Mouse (Mus musculus) ES-Bruce4 (cell line): ENCODE measurements at regions not wholly inside any gene's neighbourhood (a gene's known extent, or its start where the extent isn't known, plus 50 kb on each side); places are given as distances from the start of the nearest gene placed in this dataset.
"Not testable (repeated sequence)": the region's sequence is repeated elsewhere in the genome, so short reads cannot be mapped to it uniquely, and the experiment has no call there.

Experiments used
- H3K27ac ChIP-seq: 2 replicates; pipeline ENCODE4 v1.5.1; 2012; ENCODE audit warnings: low read length, inconsistent platforms; ENCODE audit not compliant: insufficient read depth
- H3K27me3 ChIP-seq: 2 replicates; pipeline ENCODE4 v1.6.1; 2012; ENCODE audit warnings: mild to moderate bottlenecking, low read length, inconsistent platforms; ENCODE audit not compliant: control insufficient read depth, poor library complexity, insufficient read depth, severe bottlenecking
- H3K36me3 ChIP-seq: 2 replicates; pipeline ENCODE4 v1.6.1; 2012; ENCODE audit warnings: inconsistent platforms, mild to moderate bottlenecking, low read length, moderate library complexity; ENCODE audit not compliant: control insufficient read depth, poor library complexity, insufficient read depth, severe bottlenecking
- H3K4me1 ChIP-seq: one replicate; pipeline ENCODE4 v1.8.1; 2011; ENCODE audit warnings: low read length; ENCODE audit not compliant: control insufficient read depth, insufficient read depth
- H3K4me3 ChIP-seq: 2 replicates; pipeline ENCODE4 v1.5.1; 2011; ENCODE audit warnings: low read depth, mild to moderate bottlenecking, low read length
- H3K9ac ChIP-seq: 2 replicates; pipeline ENCODE4 v1.6.1; 2012; ENCODE audit warnings: low read depth, mild to moderate bottlenecking, inconsistent platforms; ENCODE audit not compliant: poor library complexity, severe bottlenecking
- H3K9me3 ChIP-seq: replicated peaks from 2 replicates; pipeline ENCODE4 v1.6.1; 2012; ENCODE audit warnings: mild to moderate bottlenecking, low read length, inconsistent platforms; ENCODE audit not compliant: control insufficient read depth, poor library complexity, insufficient read depth, severe bottlenecking
- CTCF ChIP-seq: IDR thresholded peaks from one replicate; pipeline ENCODE4 v1.8.1; 2011; ENCODE audit warnings: low read depth, low read length
- EP300 ChIP-seq: IDR thresholded peaks from 2 replicates; pipeline ENCODE4 v1.6.1; 2011; ENCODE audit warnings: low read depth, low read length; ENCODE audit not compliant: insufficient read depth
- POLR2A ChIP-seq: IDR thresholded peaks from one replicate; pipeline ENCODE4 v1.8.1; 2011; ENCODE audit warnings: low read length; ENCODE audit not compliant: insufficient read depth

DNA sequence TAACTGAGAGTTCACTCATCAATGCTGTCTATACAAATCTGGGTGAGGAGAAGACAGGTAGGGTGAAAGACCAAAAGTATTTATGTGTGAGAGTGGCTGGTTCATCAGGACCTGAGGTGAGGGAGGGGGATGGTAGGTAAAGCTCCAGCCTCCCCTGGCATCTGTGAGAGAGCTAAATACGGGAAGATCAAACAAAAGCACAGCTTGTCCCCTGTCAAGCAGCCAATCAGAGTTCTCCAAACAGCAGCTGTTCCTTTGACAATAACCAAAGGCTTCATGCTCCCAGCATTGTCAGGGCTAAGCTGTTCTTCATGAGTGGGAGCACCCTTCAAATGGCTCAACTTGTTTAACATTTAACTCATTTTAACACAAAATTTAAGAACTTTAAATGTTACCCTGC is 160.1 kb upstream of the Map1b start:
- H3K27me3 ChIP-seq, result no peaks in the 10 kb centered on the region
- H3K9ac ChIP-seq, result no peak overlapping the region
- peaks cover 2% of the 10 kb centered on the region for H3K4me1 ChIP-seq
- no peak overlapping the region for H3K27ac ChIP-seq
- TF ChIP-seq EP300 (no peak), CTCF (no peak), POLR2A (no peak)
- no peaks in the 10 kb centered on the region for H3K36me3 ChIP-seq
- no peaks in the 10 kb centered on the region for H3K9me3 ChIP-seq
- H3K4me3 ChIP-seq, result no peak overlapping the region

GRCm38 (mm10) chr13:99675951-99676350 is 159.6 kb upstream of the Map1b start:
- H3K4me1 ChIP-seq, result peaks cover 2% of the 10 kb centered on the region
- H3K9me3 ChIP-seq, result no peaks in the 10 kb centered on the region
- no peak overlapping the region for H3K27ac ChIP-seq
- TF ChIP-seq POLR2A (no peak), CTCF (no peak), EP300 (no peak)
- no peaks in the 10 kb centered on the region for H3K36me3 ChIP-seq
- no peaks in the 10 kb centered on the region for H3K27me3 ChIP-seq
- H3K9ac ChIP-seq, result no peak overlapping the region
- no peak overlapping the region for H3K4me3 ChIP-seq

GRCm38 (mm10) chr13:99672714-99673113 is 156.4 kb upstream of the Map1b start:
- TF ChIP-seq EP300, result no peak
- no peak for TF ChIP-seq CTCF
- no peak for TF ChIP-seq POLR2A
- Histone ChIP-seq H3K4me1 (no peaks in the 10 kb centered on the region), H3K27ac (no peak overlapping the region), H3K9ac (no peak overlapping the region), H3K36me3 (no peaks in the 10 kb centered on the region), H3K9me3 (no peaks in the 10 kb centered on the region), H3K27me3 (no peaks in the 10 kb centered on the region), H3K4me3 (no peak overlapping the region)

DNA sequence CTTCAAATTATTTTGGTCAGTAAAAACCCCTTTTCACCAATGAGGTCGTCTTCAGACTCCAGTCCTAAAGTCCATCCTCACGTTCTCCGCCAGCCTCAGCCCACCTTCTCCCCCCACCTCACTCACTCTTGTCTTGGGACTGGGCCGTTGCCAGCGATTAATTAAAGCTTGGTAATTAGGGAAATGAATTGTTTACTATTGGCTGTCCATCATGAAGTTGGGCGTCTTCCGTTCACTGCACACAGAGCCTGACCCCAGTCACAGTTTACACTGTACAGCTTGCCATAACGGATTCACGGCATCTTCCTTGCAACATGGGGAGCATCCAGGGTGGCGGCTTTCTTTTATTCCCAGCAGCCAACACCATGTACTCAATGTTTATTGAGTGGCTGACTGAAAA is 155.4 kb upstream of the Map1b start:
- Histone ChIP-seq H3K4me3 (no peak overlapping the region), H3K9ac (no peak overlapping the region), H3K27me3 (no peaks in the 10 kb centered on the region), H3K9me3 (no peaks in the 10 kb centered on the region), H3K36me3 (no peaks in the 10 kb centered on the region), H3K4me1 (no peaks in the 10 kb centered on the region), H3K27ac (no peak overlapping the region)
- TF ChIP-seq EP300 (no peak), CTCF (no peak), POLR2A (no peak)

DNA sequence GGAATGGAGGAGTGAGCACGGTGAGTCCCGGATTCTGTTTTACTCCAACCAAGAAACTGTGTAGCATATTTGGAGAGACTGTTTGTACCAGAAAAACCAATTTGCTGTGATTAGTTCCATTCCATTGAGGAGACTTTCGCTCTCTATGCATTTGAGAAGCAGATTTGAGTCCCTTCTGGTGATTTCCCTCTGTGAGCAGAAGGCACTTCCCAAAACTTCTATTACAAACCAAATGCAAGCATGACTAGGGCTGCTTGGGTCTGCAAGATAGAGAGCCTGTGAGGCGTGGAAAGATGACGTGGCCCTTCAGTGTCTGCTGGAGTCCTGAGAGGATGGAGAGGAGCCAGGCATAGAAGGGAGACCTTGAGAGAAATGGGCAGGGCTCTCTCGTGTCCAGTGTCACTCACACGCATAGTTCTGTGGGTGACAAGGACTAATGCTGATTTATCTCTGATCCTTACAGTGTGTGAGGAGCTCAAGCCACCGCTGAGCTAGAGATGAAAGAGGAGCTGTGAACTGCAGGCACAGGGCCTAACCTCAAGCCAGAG is 153.7 kb upstream of the Map1b start:
- Histone ChIP-seq H3K27me3 (no peaks in the 10 kb centered on the region), H3K4me3 (no peak overlapping the region), H3K9ac (no peak overlapping the region), H3K27ac (no peak overlapping the region), H3K4me1 (no peaks in the 10 kb centered on the region), H3K9me3 (no peaks in the 10 kb centered on the region), H3K36me3 (no peaks in the 10 kb centered on the region)
- TF ChIP-seq CTCF (no peak), EP300 (no peak), POLR2A (no peak)

DNA sequence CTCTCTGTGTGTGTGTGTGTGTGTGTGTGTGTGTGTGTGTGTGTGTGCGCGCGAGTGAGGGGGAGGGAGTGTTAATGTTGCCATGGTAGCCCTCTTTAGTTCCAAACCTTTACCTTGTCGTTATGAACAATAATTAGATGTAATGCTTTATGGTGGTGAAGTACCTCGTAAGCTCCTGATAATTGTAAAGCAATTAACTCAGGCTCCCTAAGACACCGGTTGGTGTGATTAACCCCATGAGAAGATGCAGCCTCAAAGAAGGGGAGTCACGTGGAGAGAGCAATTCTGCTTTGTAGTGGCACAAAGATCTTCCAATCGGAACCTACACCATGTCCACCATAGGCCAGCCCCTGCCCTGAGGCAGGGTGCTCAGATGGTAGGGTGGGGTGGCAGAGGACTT is 152.3 kb upstream of the Map1b start:
- Histone ChIP-seq H3K9me3 (0 out of 2 replicates have a peak, but pooled peaks cover 3% of the 10 kb centered on the region), H3K27me3 (no peaks in the 10 kb centered on the region), H3K36me3 (no peaks in the 10 kb centered on the region), H3K9ac (no peak overlapping the region), H3K4me3 (no peak overlapping the region), H3K4me1 (no peaks in the 10 kb centered on the region), H3K27ac (no peak overlapping the region)
- no peak for TF ChIP-seq POLR2A

DNA sequence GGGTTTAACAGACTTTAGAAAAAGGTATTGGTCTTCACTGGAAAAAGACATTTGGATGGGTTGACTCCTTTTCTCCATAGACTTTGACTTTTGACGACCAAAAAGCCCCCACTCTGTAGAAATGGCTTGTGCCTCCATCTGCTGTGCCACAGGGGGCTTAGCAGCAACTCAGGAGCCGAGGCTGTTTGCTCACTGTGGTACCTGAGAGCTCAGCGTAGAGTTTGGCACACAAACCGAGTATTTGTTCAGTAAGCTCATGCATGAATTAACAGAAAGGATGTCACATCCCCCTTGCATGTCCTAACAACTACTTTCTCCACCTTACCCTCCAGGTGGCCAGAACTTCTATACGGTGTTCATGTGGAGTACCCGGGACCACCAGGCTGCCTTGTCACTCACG is 149.7 kb upstream of the Map1b start:
- no peak overlapping the region for H3K4me3 ChIP-seq
- H3K27me3 ChIP-seq, result no peaks in the 10 kb centered on the region
- H3K4me1 ChIP-seq, result no peaks in the 10 kb centered on the region
- no peaks in the 10 kb centered on the region for H3K36me3 ChIP-seq
- TF ChIP-seq EP300 (no peak), POLR2A (no peak)
- 0 out of 2 replicates have a peak, but pooled peaks cover 3% of the 10 kb centered on the region for H3K9me3 ChIP-seq
- no peak overlapping the region for H3K27ac ChIP-seq
- H3K9ac ChIP-seq, result no peak overlapping the region

DNA sequence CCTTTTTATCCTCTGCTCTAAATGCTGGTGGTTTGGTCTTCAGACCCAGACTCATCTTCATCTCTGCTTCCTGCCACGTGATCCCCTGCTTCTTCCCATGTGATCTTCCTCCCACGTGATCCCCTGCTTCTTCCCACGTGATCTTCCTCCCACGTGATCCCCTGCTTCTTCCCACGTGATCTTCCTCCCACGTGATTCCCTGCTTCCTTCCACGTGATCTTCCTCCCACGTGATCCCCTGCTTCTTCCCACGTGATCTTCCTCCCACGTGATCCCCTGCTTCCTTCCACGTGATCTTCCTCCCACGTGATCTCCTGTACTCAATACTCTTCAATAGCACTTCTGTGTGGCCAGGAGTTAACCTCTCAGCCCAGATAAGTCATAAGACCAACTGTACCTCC is 147.1 kb upstream of the Map1b start:
- H3K9ac ChIP-seq, H3K27ac ChIP-seq, H3K4me1 ChIP-seq, H3K27me3 ChIP-seq, H3K36me3 ChIP-seq, H3K9me3 ChIP-seq, H3K4me3 ChIP-seq: not testable (repeated sequence)
